Mouse (Mus musculus): ENCODE measurements around the gene Tmem268. TPM values are rescaled to one million over a fixed set of nuclear protein-coding genes. Genes with fewer than 3 reads are reported as not detected.
A peak's percentile ranks its signal among the peaks of the same experiment; 100 is the strongest.

Tmem268 gene
- polyA plus RNA-seq, 1 experiment: 15.2 TPM

DNA sequence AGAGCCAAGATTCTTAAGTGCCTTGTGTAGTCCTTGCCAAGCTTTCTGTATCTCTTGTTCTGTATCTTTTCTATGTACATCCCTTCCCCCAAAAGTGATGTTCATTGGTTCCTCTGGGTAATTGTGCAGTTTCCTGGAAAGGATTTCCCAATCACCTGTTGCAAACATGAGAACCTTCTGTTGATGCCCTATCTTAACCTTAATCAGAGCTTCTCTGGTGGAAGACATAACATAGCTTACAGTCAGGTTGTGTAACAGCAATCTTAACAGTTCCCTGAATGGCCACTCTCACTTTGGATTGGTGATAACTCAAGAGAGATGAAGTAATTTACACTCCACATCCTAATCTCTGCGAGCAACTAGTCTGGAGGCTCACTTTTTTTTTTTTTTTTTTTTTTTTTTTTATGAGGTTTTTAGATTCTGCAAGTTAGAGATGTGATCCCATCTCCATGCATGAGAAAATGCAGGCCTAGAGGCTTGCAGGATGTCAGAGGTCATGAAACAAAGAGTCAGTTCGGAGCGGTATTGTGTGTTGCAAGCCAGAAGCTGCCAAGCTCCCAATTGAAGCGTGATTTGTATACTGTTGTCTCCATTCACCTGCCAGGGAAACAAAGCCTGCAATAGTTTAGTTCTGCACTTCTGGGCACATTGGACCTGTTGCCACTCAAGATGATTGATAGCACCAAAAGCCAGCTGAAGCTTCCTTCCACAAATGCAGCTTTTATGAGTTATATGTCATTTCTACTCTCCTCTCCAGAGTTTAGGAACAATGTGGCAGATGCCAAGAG lies 4.6 kb upstream of the Tmem268 start:
- no peak for DNase-seq
- Histone ChIP-seq H3K4me3 (replicated peaks; ENCODE audit: extremely low read depth, low read depth, low read length) (no peak overlapping the region), H3K4me1 (ENCODE audit: control insufficient read depth, insufficient read depth, low read length) (peaks cover 10% of the 10 kb centered on the region)
- 29% methylated on average over 4 of the region's 4 CpGs for WGBS
- TF ChIP-seq CTCF (IDR thresholded peaks at IDR 0.05; ENCODE audit: insufficient read depth, low read length) (no peak), POLR2A (IDR thresholded peaks at IDR 0.05; ENCODE audit: borderline replicate concordance, extremely low read depth, low read depth, low read length) (no peak)

DNA sequence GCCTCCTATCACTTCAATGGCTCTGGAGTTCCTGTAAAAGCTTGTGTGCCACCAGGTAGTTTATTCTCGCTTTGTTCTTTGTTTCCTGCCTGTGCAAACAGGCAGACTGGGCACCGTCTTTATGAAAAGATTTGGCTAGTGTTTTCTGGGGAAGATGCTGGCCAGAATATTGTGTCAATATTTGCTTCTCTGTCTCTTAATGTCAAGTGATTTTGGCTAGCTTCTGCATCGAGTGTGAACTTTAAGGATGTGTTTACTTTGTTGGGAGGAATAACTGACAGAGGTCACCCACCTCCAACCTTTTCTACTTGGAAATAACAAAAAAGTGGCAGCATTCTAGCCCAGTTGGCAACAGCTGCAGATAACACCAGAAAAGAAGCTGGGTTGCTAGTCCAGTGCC lies 4.0 kb upstream of the Tmem268 start:
- DNase-seq: no peak
- H3K4me3 ChIP-seq (replicated peaks; ENCODE audit: extremely low read depth, low read depth, low read length): no peak overlapping the region
- TF ChIP-seq POLR2A (IDR thresholded peaks at IDR 0.05; ENCODE audit: borderline replicate concordance, extremely low read depth, low read depth, low read length): no peak
- no peak for TF ChIP-seq CTCF (IDR thresholded peaks at IDR 0.05; ENCODE audit: insufficient read depth, low read length)
- peaks cover 10% of the 10 kb centered on the region for H3K4me1 ChIP-seq (ENCODE audit: control insufficient read depth, insufficient read depth, low read length)
- 18% methylated on average over 3 of the region's 3 CpGs for WGBS

DNA sequence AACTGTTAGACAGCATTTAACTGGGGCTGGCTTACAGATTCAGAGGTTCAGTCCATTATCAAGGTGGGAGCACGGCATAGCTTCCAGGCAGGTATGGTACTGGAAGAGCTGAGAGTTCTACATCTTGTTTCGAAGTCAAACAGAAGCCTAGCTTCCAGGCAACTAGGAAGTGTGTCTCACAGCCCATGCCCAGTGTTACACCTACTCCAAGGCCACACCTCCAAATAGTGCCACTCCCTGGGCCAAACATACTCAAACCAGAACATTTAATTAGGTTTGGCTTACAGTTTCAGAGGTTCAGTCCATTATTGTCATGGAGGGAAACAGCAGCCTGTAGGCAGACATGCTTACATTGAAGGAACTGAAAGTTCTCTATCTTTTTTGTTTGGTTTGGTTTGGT lies 3.5 kb upstream of the Tmem268 start:
- no peak for DNase-seq
- 80% methylated on average over 2 of the region's 2 CpGs for WGBS

DNA sequence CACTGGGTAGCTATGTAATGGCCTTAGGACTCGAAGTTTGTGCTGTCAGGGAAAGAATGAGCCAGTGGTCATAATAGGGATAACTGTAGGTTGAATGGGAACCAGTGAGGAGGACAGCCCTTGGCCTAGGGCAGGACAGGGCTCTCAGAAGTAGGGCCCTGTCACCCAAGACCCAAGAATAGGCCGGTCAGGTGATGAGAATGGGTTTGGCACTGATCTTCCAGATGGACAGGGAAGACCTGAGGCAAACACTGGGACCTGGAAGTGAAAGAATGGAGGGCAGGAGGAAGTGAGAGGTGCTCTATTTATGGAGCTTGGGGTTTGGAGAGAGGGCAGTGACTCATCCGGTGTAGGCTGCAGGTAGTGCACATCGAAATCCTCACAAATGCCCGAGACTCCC lies 1.9 kb upstream of the Tmem268 start:
- 48% methylated on average over 5 of the region's 5 CpGs for WGBS
- TF ChIP-seq CTCF (IDR thresholded peaks at IDR 0.05; ENCODE audit: insufficient read depth, low read length) (no peak), POLR2A (IDR thresholded peaks at IDR 0.05; ENCODE audit: borderline replicate concordance, extremely low read depth, low read depth, low read length) (no peak)
- H3K4me1 ChIP-seq (ENCODE audit: control insufficient read depth, insufficient read depth, low read length): peaks cover 12% of the 10 kb centered on the region
- no peak overlapping the region for H3K4me3 ChIP-seq (replicated peaks; ENCODE audit: extremely low read depth, low read depth, low read length)
- no peak for DNase-seq

More for the DNA sequence above, 3.5 kb upstream of the Tmem268 start:
- Histone ChIP-seq H3K4me1 (ENCODE audit: control insufficient read depth, insufficient read depth, low read length) (peaks cover 12% of the 10 kb centered on the region), H3K4me3 (replicated peaks; ENCODE audit: extremely low read depth, low read depth, low read length) (no peak overlapping the region)
- TF ChIP-seq POLR2A (IDR thresholded peaks at IDR 0.05; ENCODE audit: borderline replicate concordance, extremely low read depth, low read depth, low read length): no peak
- TF ChIP-seq CTCF (IDR thresholded peaks at IDR 0.05; ENCODE audit: insufficient read depth, low read length): no peak

DNA sequence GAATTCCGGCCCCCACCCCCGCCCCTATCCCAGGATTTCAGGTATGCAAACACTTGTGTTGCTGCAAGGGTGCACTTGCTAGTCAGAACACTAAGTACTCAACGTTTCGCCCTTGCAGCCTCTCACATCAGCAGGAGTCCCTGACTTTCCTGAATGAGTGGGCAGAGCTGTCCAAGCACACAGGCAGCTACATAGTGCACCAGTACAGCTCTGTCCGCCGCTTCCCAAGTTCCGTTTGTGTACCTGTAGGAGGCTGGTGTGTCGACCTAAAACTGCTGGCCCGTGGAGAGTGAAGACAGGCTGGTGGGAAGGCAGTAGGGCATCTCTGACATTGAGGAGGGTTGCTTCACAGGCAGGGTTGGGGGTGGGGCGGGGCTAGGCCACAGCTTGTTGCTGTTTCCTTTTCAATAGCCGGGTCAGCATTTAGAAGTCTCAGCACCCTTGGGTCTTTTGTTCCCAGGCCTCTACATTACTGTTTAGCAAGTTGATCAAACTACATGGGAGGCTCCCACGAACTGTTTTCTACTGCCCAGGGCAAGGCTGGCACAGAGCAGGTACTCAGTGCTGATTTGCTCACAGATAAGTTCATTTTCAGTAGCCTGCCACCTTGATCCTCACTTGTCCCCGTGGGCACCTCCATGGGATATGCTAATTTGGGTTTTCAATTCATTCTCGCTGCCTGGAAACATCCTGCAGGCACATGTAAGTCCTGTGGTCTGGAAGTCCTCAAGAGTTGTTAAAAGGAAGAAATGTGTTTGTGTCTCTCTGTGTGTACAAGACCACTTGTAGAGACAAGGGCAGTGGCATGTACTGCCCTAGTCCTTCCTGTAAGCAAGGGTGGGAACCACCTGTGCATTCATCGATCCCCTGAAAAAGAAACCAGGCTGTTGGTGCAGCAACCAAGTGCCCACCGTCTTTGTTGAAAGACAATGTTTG lies 1.2 kb upstream of the Tmem268 start:
- 47% methylated on average over 16 of the region's 16 CpGs for WGBS
- no peak for DNase-seq
- TF ChIP-seq CTCF (IDR thresholded peaks at IDR 0.05; ENCODE audit: insufficient read depth, low read length) (no peak), POLR2A (IDR thresholded peaks at IDR 0.05; ENCODE audit: borderline replicate concordance, extremely low read depth, low read depth, low read length) (peak; percentile 39; the same call in 1 of the 2 replicates)
- H3K4me1 ChIP-seq (ENCODE audit: control insufficient read depth, insufficient read depth, low read length): peaks cover 14% of the 10 kb centered on the region
- H3K4me3 ChIP-seq (replicated peaks; ENCODE audit: extremely low read depth, low read depth, low read length): no peak overlapping the region

DNA sequence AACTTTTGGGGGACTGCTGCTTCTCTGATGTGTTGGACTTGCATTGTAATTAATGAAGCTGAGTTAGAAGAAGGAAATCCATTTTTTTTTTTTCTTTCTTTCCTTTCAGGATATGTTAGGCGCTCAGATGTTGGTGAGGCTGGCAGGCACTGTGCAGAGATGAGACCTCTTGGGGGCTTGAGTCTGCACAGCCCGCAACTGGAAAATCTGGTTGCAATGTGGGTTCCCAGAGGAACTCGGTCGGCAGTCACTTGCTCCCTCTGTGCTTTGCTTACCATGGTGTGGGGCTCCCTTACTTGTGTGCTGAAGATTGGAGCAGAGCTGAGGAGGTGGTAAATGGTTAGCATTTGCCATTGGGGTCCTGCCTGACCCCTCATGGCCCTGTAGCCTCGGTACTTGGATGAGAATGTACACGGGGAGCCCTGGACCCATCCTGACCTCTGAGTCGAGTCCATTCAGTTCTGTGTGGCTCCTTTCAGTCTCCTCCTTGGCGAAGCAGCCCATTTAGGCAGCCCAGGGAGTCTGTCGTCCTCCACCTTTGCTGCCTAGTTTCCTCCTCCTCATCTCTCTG lies 631 bp downstream of the Tmem268 start:
- Histone ChIP-seq H3K4me1 (ENCODE audit: control insufficient read depth, insufficient read depth, low read length) (peaks cover 13% of the 10 kb centered on the region), H3K4me3 (replicated peaks; ENCODE audit: extremely low read depth, low read depth, low read length) (peak overlapping the region; percentile 82)
- WGBS: 48% methylated on average over 9 of the region's 9 CpGs
- TF ChIP-seq POLR2A (IDR thresholded peaks at IDR 0.05; ENCODE audit: borderline replicate concordance, extremely low read depth, low read depth, low read length) (no peak), CTCF (IDR thresholded peaks at IDR 0.05; ENCODE audit: insufficient read depth, low read length) (no peak)
- no peak for DNase-seq

DNA sequence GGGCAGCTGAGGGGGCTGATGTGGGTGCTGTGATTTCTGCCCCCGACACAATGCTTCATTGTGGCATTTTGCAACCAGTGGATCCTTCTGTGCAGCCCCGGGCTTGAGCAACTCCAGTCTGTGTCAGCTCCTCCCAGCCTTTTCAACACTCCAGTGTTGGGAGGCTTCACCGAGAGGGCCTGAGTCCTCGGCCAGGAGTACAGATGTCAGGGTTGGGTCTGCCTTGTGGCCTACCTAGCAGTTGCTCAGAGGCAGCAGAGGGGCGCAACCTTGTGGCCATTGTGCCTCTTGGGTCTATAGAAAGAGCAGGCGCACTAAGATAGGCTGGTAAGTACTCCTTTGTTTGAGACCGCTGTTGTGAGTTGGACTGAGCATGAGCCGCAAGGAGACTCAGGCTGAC lies 1.5 kb downstream of the Tmem268 start:
- 54% methylated on average over 8 of the region's 8 CpGs for WGBS
- DNase-seq: no peak
- TF ChIP-seq POLR2A (IDR thresholded peaks at IDR 0.05; ENCODE audit: borderline replicate concordance, extremely low read depth, low read depth, low read length): no peak
- no peak for TF ChIP-seq CTCF (IDR thresholded peaks at IDR 0.05; ENCODE audit: insufficient read depth, low read length)
- Histone ChIP-seq H3K4me1 (ENCODE audit: control insufficient read depth, insufficient read depth, low read length) (peaks cover 8% of the 10 kb centered on the region), H3K4me3 (replicated peaks; ENCODE audit: extremely low read depth, low read depth, low read length) (no peak overlapping the region)

DNA sequence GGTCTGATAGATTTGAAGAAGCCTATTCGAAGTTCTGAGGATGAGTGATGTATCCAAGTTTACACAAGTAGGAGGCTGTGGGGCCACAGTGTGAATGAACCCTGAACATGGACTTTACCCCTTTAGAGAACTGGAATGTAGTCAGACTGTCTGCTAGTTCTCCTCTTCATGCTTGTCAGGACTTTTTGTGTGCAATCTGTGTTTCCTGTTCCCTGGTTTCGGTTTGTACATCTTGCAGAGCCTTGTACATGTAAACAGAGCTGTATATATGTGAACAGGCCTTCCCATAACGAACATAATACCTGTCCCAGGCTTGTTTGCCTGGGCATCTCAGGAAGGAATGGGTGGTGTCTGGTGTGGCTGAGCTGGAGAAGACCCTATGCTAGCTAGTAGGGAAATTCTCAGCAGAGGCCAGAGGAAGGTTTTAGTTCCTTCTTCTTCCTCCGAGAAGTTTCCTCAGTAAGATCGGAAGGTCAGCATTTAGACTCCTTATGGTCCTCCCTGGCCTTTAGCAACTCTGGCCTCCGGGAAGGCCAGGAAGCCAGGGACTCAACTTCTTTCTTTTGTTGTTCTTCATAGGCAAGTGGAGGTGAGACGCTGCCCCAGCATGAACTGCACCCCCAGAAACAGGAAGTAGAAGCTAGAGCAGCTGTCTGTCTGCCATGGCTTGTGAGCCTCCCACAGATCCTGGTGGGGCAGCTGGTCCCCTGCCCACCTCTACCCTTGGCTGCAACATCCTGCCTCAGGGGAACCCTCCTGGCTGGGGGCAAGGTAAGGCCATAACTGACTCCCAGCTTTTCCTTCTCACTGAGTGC lies 3.5 kb downstream of the Tmem268 start:
- DNase-seq: no peak

More for the DNA sequence above, 3.5 kb downstream of the Tmem268 start:
- 38% methylated on average over 7 of the region's 7 CpGs for WGBS
- Histone ChIP-seq H3K4me3 (replicated peaks; ENCODE audit: extremely low read depth, low read depth, low read length) (no peak overlapping the region), H3K4me1 (ENCODE audit: control insufficient read depth, insufficient read depth, low read length) (peaks cover 5% of the 10 kb centered on the region)
- TF ChIP-seq CTCF (IDR thresholded peaks at IDR 0.05; ENCODE audit: insufficient read depth, low read length): no peak
- TF ChIP-seq POLR2A (IDR thresholded peaks at IDR 0.05; ENCODE audit: borderline replicate concordance, extremely low read depth, low read depth, low read length): no peak

All from lung, adult 2 months (tissue).